Mouse (Mus musculus): ENCODE measurements around the gene Sema4a.
A peak's percentile ranks its signal among the peaks of the same experiment; 100 is the strongest.

DNA sequence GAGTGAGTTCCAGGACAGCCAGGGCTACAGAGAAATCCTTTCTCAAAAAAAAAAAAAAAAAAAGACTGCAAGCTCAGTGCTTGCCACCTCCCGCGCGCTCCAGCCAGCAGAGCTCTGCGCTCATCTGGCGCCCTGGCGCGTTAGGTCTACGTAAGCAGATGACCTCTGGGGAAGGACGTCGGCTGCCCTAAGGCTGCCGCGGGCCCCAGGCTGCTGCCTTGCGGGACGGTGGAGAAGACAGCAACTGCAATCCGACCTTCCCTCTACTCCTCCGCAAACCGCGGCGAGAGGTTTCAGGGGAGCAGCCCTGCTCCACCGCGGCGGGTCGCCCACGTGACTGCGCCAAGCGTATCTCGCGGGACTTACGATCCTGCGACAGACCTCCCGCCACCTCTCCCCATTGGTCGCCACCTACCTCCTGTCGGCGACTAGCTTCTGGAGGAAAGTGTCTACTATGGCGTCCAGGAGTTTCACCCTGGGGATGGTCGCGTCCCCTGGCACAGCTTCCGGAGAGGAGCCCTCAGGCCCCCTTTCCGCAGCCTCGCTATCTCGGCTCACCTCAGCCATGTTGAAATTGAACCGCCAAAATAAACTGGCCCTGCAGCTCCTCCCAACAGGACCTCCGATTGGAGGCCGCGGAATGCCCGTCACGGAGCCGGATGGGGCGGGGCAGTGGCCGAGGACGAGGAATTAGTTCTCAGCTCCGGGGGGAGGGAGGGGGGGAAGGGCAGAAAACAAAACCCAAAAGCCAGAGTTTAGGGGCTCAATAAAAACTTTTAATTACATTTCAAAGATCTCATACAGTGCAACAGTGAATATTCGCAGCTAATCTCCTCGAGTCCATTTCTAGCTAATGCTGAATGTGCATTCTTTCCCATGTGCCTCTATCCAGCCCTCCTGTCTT, 51.0 kb downstream of the Sema4a start, which contains the start of gene Pmf1:
- TF ChIP-seq EP300 (optimal IDR thresholded peaks at IDR 0.05) (peak; percentile 79), CTCF (IDR thresholded peaks at IDR 0.05; ENCODE audit: low read depth) (peak; percentile 1; the same call in 1 of the 2 replicates)
